Mouse (Mus musculus) 416B (cell line): Measurements from ENCODE around the gene Qpctl.

Source experiments
- DNase-seq: peaks from one replicate; pipeline ENCODE4 v3.0.0; 2011; ENCODE audit warnings: low read depth

Qpctl gene

DNA sequence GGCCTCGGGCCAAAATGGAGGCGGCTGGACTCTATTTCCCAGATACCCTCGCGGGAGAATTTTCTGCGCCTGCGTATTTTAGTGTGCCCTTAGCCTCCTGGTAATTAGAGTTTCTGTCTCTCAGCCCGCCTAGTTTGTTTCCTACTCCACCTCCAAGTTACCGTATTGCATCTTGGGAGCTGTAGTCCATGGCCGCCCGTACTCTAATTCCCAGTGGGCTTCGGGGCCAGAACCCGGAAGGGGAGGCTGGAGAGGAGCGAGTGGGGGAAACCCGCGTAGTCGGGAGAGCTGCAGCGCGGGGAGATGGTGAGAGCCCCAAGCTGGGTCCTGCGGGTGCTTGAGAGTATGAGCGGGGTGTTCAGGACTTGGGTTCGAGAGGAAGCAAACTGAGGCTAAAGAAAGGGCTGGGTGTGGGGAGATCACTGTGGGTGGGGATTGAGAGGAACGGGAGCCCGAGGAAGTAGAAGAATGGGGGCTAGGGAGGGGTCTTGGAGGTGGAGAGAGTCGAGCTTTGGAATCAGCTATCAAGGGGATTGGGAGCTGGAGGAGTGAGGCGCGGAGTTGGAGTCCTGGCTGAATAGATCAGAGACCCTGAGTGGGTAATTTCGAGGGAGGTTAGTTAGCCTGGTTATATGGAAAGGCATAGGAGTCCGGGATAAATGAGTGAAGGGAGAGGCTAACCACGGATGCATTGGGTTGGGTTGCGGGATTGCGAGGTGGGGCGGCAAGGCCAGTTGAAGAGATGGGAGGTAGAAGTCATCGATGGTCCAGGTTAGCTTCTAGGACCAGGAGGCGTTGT lies 29.3 kb downstream of the Qpctl start, which contains the start of gene Fbxo46:
Gene Fbxo46, plus strand, starts transcription at position 229 of the 799 bp plus-strand sequence.
- peak; percentile 98 for DNase-seq

DNA sequence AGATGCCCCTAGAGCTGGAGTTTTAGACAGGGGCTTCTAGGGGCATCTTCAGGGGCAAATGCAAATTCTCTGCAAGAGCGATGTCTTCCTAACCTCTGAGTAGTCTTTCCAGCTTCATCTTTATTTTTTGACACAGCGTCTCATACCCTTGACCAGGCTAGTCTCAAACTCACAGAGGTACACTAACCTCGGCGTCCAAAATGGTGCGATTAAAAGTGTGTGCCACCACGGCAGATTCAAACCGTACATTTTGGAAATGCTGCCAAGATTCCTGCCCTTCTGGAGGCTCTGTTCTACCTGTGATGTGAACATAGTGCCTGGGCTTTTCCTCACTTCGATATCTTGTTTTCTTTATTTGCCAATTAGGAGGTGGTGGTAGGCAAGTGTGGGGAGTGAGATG lies 30.0 kb downstream of the Qpctl start:
- no peak for DNase-seq

DNA sequence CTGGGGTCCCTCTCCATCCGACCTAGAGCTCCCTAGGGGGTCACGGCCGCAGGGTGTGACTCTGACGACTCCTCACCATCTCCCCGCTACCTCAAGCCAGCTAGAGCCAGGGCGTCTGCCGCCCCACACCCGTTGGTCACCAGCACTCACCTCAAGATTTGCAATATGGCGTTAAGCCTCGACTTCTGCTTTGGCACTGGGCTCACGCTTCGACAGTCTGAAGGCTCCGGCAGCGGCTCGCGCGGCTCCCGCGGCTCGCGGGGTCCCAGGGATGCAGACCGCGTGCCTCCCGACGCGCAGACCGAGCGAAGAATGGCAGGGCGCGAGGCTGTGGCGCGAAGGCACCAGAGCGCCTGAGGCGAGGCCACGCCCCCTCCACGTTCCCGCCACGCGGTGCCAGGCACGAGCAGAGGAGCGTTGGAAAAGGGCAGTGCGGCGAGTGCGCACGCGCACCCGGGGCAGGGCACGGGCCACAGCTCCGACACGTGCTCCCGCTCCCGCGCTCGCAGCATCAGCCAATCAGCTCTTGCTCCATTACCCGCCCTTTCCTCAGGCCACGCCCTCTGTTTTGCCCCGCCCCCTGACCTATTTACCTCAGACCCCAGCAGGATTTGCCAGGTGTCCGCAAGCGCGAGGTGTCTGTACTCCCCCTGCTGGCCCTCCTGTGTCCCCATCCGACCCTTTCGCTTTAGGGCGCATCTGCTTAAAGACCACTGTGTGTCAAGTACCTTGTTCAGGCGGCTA lies 30.9 kb downstream of the Qpctl start, which contains the start of gene Gm4969:
Gene Gm4969, minus strand, starts transcription at position 341 of the 744 bp plus-strand sequence.
- DNase-seq = no peak

DNA sequence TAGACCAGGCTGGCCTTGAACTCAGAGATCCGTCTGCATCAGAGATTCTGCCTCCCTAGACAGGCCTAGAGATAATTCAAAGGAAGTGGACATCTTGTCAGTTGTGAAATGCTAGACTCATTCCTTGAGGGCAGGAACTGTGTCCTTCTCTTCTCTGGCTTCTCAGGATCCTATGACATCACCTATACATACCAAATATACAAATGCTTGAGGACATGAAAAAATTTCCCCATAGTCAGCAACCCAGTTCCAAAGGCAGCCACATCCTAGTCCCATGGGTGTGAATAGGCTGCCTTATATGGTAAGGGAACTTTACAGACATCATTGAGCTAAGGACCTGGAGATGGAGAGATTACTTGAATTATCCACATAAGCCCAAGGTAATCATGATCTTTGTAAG lies 39.5 kb downstream of the Qpctl start:
- DNase-seq = no peak

DNA sequence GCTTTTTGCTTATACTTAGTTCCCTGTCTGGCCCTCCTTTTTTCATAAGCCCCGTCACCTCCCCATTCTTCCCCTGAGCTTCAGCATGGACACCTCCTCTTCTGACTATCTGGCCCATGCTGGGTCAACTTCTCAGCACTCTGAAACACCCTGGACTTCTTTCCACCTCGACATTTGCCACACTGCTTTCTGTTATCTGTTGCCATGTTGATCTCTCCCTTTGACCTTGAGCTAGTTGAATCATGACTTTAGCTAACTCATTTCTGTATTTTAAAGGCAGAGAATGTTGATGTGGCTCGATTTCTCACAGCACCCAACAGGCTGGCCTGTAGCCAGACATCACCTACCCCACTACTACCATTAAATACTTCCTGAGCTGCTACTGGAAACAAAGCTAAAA lies 41.7 kb downstream of the Qpctl start:
- DNase-seq = no peak

DNA sequence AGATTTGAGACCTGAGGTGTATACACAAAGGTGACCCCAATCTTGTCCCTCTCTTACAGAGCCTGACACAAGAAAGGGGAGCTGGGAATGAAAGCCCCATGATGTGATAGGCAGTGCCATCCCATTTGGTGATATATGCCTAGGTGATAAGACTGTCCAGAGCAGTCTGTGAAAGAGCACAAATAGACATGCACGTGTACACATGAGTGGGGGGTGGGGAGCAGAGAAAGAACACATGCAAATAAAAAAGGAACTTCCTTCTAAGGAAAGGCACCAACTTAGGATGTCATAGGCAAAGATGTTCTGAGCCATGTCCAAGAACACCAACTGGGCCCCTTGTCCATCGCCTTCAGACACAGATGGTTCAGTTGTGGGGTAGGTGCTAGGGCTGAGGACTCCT lies 44.6 kb downstream of the Qpctl start:
- no peak for DNase-seq

DNA sequence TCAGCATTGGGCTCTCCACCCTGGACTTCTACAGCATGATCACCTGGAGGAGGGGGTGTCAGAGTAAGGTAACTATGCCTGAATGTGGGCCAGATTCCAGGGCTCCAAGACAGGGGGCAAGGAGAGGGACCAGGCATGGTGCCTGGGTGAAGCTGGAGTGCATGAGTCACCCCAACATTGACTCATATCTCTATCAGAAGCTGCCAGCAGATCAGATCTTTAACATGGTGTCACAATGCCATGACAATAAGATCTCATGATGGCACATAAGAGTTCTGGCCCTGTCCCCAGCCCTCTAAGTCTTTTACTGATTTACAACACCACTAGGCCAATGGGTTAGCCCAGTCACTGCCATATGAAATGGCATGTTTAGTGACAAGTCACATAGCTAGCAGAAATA lies 45.4 kb downstream of the Qpctl start:
- peak; percentile 80 for DNase-seq

DNA sequence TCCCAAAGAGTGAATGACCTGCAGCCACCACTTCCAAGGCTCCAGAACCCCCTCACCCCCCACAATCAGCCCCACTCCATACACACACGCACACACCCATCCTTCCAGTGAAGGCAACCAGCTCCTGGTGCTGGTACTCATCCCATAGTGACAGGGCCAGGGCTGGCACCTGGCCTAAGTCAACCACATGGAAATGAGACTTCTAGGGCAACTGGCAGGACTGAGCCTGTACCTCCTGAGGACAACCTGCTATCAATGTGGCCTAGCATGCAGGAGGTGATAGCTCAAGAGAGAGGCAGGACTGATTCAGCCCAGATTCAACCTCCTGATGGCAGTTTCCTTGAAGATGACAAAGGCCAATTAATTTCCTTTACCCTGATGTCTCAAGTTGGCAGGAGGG lies 48.8 kb downstream of the Qpctl start:
- DNase-seq = no peak

DNA sequence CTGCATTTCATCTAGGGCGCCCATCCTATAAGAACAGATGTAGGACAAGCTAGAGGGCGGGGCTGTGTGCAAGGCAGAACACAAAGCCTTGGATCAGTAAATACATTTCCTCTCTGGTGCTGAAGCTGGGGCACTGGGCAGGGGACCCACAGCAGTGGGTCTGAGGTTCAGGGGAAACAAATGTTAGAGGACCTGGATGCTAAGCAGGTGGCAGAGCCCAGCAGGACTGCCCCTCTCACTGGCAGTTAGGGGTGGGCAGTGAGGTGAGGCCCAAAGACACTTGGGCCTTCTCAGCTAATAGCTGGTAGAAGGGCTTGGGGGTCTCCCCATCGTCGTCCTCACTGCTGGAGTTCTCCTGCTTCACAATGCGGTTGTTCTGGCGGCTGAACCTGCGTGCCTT lies 50.3 kb downstream of the Qpctl start:
- DNase-seq = no peak

DNA sequence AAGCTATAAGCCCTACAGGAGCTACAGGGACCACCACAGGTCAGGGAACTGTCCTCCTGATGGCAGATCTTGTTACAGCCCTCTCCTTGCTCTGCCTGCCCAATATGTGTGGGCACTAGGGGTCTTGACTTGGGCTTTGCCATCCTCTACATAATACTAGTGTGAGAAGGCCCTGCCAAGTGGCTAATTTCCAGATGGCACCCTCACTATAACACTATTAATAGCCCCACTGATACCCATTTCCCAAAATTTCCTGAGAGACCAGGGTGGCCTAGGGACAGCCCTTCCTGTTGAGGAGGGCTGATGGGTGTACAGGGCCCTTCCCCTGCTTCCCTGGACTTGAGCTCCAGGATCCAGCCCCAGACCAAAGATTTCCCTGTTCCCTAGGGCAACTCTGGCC lies 51.2 kb downstream of the Qpctl start:
- no peak for DNase-seq

DNA sequence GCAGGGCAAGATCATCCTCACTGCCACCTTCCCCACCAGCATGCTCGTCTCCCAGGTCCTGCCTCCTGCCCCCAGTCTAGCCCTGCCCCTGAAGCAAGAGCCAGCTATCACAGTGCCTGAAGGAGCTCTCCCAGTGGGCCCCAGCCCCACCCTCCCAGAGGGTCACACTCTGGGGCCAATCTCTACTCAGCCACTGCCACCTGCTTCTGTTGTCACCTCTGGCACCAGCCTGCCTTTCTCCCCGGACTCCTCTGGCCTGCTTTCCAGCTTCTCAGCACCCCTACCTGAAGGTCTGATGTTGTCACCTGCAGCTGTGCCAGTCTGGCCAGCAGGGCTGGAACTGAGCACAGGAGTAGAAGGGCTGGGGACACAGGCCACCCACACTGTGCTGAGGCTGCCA lies 51.9 kb downstream of the Qpctl start:
- no peak for DNase-seq

DNA sequence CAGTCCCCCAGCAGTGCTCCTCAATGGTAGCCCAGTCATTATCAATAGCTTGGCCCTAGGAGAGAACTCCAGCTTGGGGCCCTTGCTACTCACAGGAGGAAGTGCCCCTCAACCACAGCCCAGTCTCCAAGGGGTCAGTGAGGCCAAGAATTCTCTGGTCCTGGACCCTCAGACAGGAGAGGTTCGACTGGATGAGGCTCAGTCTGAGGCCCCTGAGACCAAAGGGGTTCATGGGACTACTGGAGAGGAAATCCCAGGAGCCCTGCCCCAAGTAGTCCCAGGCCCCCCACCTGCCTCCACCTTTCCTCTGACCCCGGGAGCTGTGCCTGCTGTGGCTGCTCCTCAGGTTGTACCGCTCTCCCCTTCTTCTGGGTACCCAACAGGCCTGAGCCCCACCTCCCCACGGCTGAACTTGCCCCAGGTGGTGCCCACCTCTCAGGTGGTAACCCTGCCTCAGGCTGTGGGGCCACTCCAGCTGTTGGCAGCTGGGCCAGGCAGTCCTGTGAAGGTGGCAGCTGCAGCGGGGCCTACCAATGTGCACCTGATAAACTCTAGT lies 52.6 kb downstream of the Qpctl start:
- no peak for DNase-seq

DNA sequence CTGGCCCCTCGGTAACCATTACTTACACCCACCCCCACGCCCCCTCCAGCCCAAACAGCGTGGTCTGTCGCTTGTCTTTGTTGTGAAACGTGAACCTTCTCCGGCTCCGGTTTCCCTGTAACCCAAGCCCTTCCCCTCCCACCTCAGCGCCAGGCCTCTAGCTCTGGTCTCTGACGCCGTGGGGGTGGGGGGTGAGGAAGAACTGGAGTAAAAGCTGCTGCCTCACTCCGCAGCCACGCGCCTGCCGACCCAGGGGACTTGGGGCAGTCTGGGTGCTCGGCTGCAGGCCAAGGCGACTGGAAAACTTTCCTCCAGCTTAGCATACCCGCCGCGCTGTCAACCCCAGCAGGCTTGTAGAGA lies 53.4 kb downstream of the Qpctl start:
- peak; percentile 89 for DNase-seq

DNA sequence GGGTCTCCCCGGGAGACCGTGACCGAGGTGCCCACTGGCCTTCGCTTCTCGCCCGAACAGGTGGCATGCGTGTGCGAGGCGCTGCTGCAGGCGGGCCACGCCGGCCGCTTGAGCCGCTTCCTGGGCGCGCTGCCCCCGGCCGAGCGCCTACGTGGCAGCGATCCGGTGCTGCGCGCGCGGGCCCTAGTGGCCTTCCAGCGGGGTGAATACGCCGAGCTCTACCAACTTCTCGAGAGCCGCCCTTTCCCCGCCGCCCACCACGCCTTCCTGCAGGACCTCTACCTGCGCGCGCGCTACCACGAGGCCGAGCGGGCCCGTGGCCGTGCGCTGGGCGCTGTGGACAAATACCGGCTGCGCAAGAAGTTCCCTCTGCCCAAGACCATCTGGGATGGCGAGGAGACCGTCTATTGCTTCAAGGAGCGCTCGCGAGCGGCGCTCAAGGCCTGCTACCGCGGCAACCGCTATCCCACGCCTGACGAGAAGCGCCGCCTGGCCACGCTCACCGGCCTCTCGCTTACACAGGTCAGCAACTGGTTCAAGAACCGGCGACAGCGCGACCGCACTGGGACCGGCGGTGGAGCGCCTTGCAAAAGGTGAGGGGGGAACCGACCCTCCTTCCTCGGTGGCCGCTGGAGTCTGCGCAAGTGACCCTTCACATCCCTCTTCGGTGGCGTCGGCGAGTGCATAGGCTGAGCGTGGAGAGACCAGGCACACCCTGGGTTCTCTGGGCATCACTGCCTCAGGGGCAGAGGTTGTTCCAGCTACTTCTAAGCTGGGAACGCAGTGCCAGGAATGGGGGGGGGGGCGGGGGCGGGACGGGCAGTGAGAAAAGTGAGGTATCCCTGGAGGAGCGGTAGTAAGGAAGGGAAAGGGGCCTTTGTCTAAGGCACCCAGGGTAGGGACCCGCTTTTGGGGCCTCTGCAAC lies 54.0 kb downstream of the Qpctl start:
- peak; percentile 54 for DNase-seq

DNA sequence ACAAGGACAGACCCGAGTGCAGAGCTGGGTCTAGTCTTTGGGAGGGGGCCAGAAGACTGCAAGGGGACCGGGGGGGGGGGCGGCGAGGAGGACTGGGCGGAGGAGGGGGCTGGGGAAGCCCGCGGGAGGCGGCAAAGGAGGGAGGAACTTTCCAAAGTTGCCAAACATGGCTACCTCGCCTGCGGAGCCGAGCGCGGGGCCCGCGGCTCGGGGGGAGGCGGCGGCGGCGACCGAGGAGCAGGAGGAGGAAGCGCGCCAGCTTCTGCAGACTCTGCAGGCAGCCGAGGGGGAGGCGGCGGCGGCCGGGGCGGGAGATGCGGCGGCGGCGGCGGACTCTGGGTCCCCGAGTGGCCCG lies 54.6 kb downstream of the Qpctl start, which contains the start of gene Six5:
Gene Six5, plus strand, starts transcription at position 124 of the 355 bp plus-strand sequence.
- DNase-seq = no peak

DNA sequence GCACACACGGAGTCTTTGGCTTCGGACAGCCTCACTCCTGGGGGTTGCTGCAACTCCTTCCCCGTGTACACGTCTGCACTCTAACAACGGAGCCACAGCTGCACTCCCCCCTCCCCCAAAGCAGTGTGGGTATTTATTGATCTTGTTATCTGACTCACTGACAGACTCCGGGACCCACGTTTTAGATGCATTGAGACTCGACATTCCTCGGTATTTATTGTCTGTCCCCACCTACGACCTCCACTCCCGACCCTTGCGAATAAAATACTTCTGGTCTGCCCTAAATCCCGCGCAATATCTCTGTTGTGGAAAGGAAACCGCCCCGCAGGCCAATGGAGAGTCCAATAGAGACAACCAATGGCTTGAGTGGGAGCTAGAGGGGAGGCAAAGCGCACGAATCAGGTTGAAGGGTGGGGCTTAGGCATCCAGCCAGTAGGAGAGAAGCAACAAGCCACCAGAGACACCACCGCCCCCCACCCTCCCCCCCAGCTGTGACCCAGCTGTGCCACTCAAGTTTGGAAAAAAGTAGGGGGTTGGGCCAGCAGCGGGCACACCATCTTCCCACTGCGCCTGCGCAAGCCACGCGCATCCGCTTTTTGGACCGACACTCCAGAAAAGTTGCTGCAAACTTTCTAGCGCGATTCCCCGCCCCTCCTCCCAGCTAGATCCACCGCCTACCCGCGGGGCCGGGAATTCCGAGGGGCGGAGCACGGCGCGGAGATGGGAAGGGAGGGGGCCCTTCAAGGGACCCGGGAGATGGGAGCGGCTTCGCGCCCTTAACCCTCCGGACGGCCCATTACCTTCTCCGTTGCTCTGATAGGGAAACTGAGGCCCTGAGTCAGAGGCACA lies 55.3 kb downstream of the Qpctl start:
- DNase-seq = peak; percentile 98

DNA sequence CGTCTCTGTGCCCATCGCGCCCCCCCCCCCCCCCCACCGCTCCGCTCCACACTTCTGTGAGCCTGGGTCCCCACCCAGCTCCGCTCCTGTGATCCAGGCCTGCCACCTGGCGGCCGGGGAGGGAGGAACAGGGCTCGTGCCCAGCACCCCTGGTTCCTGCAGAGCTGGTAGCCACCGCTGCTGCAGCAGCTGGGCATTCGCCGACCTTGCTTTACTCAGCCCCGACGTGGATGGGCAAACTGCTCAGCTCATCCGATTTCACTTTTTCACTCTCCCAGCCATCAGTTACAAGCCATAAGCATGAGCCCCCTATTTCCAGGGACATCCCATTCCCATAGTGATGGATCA lies 55.9 kb downstream of the Qpctl start:
- DNase-seq = peak; percentile 82

DNA sequence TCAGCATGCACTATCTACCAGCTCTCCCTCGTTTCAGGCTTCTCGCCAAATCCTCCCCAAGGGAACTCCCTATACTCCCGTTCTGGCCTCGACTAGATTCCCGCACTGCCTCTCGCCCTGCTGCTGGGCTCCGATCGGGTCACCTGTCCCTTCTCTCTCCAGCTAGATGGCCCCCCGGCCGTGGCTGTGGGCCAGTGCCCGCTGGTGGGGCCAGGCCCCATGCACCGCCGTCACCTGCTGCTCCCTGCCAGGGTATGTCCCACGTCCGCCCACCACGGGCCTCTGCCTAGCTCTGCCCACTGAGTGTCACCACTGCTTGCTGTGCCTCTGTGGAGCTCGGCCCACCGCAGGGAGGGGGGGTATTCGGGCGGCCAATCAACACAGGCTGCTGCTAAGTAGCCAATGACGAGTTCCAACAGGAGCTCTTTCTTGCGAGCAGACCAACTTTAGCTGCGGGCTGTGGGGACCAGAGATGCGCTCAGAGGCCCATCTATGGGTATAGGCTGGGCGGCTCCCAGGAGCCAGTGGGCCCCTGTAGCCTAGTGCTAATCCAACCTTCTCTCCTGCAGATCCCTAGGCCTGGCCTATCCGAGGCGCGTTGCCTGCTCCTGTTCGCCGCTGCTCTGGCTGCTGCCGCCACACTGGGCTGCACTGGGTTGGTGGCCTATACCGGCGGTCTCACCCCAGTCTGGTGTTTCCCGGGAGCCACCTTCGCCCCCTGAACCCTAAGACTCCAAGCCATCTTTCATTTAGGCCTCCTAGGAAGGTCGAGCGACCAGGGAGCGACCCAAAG lies 56.5 kb downstream of the Qpctl start:
- no peak for DNase-seq

DNA sequence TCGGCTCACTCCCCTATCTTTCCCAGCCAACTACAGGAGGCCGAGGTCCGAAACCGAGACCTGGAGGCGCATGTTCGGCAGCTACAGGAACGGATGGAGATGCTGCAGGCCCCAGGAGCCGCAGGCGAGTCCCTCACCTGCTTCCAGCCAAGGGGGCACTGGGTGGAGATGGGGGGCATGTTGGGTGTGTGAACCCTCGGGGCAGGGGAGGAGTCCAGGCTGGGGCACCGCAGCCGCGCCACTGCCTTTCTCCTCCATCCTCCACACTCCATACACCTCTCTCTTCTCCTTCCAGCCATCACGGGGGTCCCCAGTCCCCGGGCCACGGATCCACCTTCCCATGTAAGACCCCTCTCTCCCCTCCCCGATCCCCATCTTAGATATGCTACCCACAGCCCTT lies 57.2 kb downstream of the Qpctl start:
- no peak for DNase-seq
